Mouse (Mus musculus) lung, postnatal 0 days (tissue): Measurements from ENCODE around the gene BC052040. TPM values are rescaled to one million over a fixed set of nuclear protein-coding genes. Genes with fewer than 3 reads are reported as not detected.

ENCODE experiments used
- ATAC-seq: fragments of 200-750 bp; cut with Nextera tagmentation; 2 replicates; pipeline ENCODE4 v1.8.0; 2017; ENCODE audit warnings: moderate library complexity
- DNase-seq: peaks from one replicate; pipeline ENCODE4 v3.0.0-alpha.2; 2016; ENCODE audit warnings: low spot score
- H3K27ac ChIP-seq: fragments of 300-500 bp; sonication (generic); 2 replicates; pipeline ENCODE4 v1.5.1; 2014; ENCODE audit warnings: antibody characterized with exemption, mild to moderate bottlenecking, low read length, mixed read lengths
- H3K27me3 ChIP-seq: fragments of 300-500 bp; sonication (generic); replicated peaks from 2 replicates; pipeline ENCODE4 v1.6.1; 2014; ENCODE audit warnings: low read length, mixed read lengths; ENCODE audit not compliant: insufficient read depth
- H3K36me3 ChIP-seq: fragments of 300-500 bp; sonication (generic); 2 replicates; pipeline ENCODE4 v1.6.1; 2014; ENCODE audit warnings: low read length, mixed read lengths; ENCODE audit not compliant: insufficient read depth
- H3K4me1 ChIP-seq: fragments of 300-500 bp; sonication (generic); 2 replicates; pipeline ENCODE4 v1.6.1; 2014; ENCODE audit warnings: antibody characterized with exemption, low read depth, low read length, mixed read lengths; ENCODE audit not compliant: insufficient read depth
- H3K4me2 ChIP-seq: fragments of 300-500 bp; sonication (generic); replicated peaks from 2 replicates; pipeline ENCODE4 v1.6.1; 2014; ENCODE audit warnings: low read depth, mild to moderate bottlenecking, low read length, moderate library complexity, mixed read lengths
- H3K4me3 ChIP-seq: fragments of 300-500 bp; sonication (generic); 2 replicates; pipeline ENCODE4 v1.5.1; 2014; ENCODE audit warnings: low read depth, low read length
- H3K9ac ChIP-seq: fragments of 300-500 bp; sonication (generic); replicated peaks from 2 replicates; pipeline ENCODE4 v1.6.1; 2014; ENCODE audit warnings: low read depth, mild to moderate bottlenecking
- H3K9me3 ChIP-seq: fragments of 300-500 bp; sonication (generic); 2 replicates; pipeline ENCODE4 v1.6.1; 2016; ENCODE audit warnings: low read length, mixed read lengths
- CTCF ChIP-seq: IDR thresholded peaks from 2 replicates; pipeline ENCODE4 v1.5.1; 2016; ENCODE audit warnings: antibody characterized with exemption, mild to moderate bottlenecking
- EP300 ChIP-seq: IDR thresholded peaks from 2 replicates; pipeline ENCODE4 v1.6.1; 2016; ENCODE audit warnings: antibody characterized with exemption, mild to moderate bottlenecking, control low read depth
- WGBS: fragments of 180-500 bp; shearing (Covaris S2); extraction: QIAGEN DNeasy Blood & Tissue Kit; methylation state at CpG from one replicate; pipeline ENCODE4 v1.1.7; 2014; 5-methylcytosine and 5-hydroxymethylcytosine counted together
- polyA plus RNA-seq: library from polyadenylated mRNA; unstranded; fragments of >200 nt; fragmentation: Nextera tagmentation; extraction: Ambion mirVana; gene quantifications from 2 replicates; pipeline ENCODE4 v1.2.1, GENCODE M21; 2015

Gene BC052040
- polyA plus RNA-seq, 1 experiment from 2014 or later, result 1.6 TPM

DNA sequence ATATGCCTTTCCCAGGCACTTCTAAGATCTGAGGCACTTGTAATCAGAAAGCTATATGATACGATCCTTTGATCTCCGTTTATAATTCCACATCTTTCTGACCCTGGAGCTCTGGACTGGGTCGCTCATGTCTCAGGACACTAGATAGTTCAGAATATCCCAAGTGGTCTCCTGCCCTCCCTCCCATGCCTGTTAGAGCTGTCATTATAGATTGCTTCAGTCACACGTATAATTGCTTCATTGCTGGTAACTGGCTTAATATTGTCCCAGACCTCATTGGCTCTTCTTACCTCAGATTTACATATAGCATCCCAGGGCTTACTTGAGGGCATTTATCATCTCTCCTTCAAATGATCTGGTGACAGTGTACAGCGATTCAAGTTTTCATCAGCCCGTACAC is 149.0 kb downstream of the BC052040 start:
- TF ChIP-seq EP300, result no peak
- no peak for TF ChIP-seq CTCF
- H3K4me3 ChIP-seq, result no peak overlapping the region
- H3K9me3 ChIP-seq, result no peaks in the 10 kb centered on the region
- H3K27ac ChIP-seq, result no peak overlapping the region
- no peak overlapping the region for H3K4me2 ChIP-seq
- no peak for ATAC-seq
- H3K27me3 ChIP-seq, result no peaks in the 10 kb centered on the region
- no peak overlapping the region for H3K9ac ChIP-seq
- no peaks in the 10 kb centered on the region for H3K36me3 ChIP-seq
- 57% methylated on average over 6 of the region's 6 CpGs for WGBS
- DNase-seq, result no peak
- no peaks in the 10 kb centered on the region for H3K4me1 ChIP-seq

DNA sequence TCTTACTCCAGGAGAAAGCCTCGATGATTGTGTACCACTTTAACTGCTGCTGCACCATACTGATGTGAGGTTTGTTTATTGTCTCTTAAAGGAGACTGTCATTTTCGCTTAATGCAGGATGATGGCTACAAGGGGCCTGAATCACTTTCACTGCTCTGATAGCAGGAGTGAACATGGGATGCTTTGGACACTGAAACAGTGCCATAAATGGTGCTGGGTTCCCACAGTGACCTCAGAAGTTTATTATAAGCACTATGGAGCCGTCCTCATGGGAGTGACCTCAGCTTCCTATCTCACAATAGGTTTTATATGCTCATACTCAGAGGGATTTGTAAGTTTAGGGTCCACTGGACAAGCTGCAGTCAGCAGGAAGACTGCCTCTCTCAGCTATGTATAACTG is 149.7 kb downstream of the BC052040 start:
- DNase-seq (no peak), ATAC-seq (no peak)
- Histone ChIP-seq H3K36me3 (no peaks in the 10 kb centered on the region), H3K9me3 (no peaks in the 10 kb centered on the region), H3K4me3 (no peak overlapping the region), H3K9ac (no peak overlapping the region), H3K4me1 (no peaks in the 10 kb centered on the region), H3K4me2 (no peak overlapping the region), H3K27me3 (no peaks in the 10 kb centered on the region), H3K27ac (no peak overlapping the region)
- 48% methylated on average over 3 of the region's 3 CpGs for WGBS
- TF ChIP-seq CTCF (no peak), EP300 (no peak)

DNA sequence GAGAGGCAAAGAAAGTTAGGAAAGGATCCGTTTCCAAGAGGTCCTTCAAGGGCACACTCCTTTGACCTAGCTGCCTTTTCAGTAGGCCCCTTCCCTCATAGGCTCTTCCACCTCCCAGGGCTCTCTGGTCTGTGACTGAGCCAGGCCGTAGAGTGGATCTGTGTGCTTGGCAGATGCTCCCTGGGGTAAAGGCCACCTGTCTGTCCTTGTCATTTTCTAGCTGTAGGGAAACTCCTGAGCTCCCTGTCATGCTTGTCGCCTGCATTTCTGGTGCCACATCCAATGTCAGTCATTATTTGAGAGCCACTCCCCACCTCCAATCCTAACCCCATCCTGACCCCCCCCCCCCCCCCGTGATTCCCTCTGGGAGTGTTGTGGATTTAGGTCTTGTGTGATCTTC is 151.1 kb downstream of the BC052040 start:
- H3K27me3 ChIP-seq, result no peaks in the 10 kb centered on the region
- H3K36me3 ChIP-seq, result no peaks in the 10 kb centered on the region
- H3K9ac ChIP-seq, result no peak overlapping the region
- no peaks in the 10 kb centered on the region for H3K4me1 ChIP-seq
- H3K4me3 ChIP-seq, result no peak overlapping the region
- ATAC-seq, result no peak
- WGBS, result 82% methylated on average over 4 of the region's 4 CpGs
- H3K27ac ChIP-seq, result no peak overlapping the region
- H3K9me3 ChIP-seq, result no peaks in the 10 kb centered on the region
- no peak overlapping the region for H3K4me2 ChIP-seq
- DNase-seq, result no peak
- TF ChIP-seq CTCF, result no peak
- no peak for TF ChIP-seq EP300

DNA sequence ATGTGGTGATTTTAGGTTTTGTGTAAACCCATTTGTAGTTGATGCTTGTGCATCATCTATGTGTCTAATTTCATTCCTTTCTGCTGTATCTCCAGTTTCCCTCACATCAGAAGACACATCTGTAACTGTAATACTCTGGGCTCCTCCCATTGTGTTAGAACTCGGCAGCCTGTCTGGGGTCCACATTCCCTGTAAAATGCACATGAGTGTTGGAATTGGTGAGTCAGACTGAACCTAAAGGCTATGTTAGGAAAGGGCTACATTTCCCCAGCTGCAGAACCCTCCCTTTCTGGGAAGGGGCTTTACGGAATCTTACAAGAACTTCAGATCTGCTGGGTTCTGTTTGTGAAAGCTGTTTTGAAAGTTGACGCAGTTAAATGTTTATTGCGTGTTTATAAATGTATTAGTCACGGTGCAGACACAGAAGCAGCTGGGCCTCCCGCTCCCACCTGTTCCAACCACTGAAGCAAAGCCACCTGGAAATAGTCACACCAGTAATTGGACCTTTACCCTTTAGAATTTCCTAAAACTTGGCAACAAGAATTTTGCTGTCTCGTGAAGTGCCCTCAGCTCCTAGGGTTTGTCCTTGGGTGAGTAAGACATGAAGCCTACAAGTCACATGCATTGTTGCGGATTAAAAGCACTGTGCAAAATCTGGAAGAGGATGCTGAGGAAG is 151.6 kb downstream of the BC052040 start:
- H3K9ac ChIP-seq, result no peak overlapping the region
- DNase-seq (no peak), ATAC-seq (no peak)
- 80% methylated on average over 8 of the region's 8 CpGs for WGBS
- no peaks in the 10 kb centered on the region for H3K9me3 ChIP-seq
- H3K27me3 ChIP-seq, result no peaks in the 10 kb centered on the region
- no peak overlapping the region for H3K27ac ChIP-seq
- no peaks in the 10 kb centered on the region for H3K4me1 ChIP-seq
- no peak for TF ChIP-seq CTCF
- TF ChIP-seq EP300, result no peak
- no peaks in the 10 kb centered on the region for H3K36me3 ChIP-seq
- H3K4me2 ChIP-seq, result no peak overlapping the region
- H3K4me3 ChIP-seq, result no peak overlapping the region

DNA sequence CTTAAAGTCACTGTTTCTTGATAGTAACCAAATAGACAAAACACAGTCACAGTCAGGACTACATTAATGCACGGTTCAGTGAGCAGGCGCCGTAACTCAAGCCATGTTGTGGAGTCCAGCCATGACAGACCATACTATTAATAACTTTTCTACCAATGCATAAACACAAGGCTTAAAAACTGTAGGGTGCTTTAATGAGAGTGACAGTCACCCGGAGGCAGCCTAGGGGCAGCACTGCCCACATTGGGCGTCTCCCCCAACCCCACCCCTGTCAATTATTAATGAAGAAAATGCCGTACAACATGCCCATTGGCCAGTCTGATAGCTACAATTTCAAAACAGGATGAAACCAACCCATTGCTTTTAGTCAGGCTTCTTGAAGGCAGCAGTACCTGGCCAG is 153.3 kb downstream of the BC052040 start:
- H3K9me3 ChIP-seq, result no peaks in the 10 kb centered on the region
- no peaks in the 10 kb centered on the region for H3K4me1 ChIP-seq
- 89% methylated on average over 6 of the region's 6 CpGs for WGBS
- DNase-seq (no peak), ATAC-seq (no peak)
- H3K27ac ChIP-seq, result no peak overlapping the region
- no peak overlapping the region for H3K4me2 ChIP-seq
- no peak overlapping the region for H3K9ac ChIP-seq
- no peaks in the 10 kb centered on the region for H3K36me3 ChIP-seq
- no peak overlapping the region for H3K4me3 ChIP-seq
- H3K27me3 ChIP-seq, result no peaks in the 10 kb centered on the region
- TF ChIP-seq CTCF (no peak), EP300 (no peak)

DNA sequence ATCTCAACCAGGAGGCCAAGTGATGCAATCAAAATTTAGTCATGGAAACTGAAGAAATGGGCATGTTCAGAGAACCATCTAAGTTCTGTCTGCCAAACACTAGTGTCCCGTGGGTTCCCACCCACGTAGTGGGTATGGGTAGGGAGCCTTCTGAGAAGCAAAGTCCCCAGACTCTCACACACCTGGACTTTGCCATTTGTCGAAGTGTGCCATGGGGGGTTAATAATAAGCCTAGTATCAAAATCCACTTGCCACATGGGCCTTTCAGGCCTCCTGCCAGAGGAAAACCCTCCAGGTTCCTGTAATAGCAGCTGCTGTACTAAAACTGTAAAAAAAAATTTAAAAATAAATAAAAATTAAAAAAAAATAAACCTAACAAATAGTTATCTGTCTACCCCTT is 154.9 kb downstream of the BC052040 start:
- Histone ChIP-seq H3K27me3 (no peaks in the 10 kb centered on the region), H3K27ac (no peak overlapping the region), H3K36me3 (no peaks in the 10 kb centered on the region), H3K4me3 (no peak overlapping the region), H3K9ac (no peak overlapping the region), H3K4me1 (no peaks in the 10 kb centered on the region), H3K4me2 (no peak overlapping the region), H3K9me3 (no peaks in the 10 kb centered on the region)
- WGBS, result 87% methylated on average over 3 of the region's 3 CpGs
- no peak for DNase-seq
- ATAC-seq, result no peak
- TF ChIP-seq EP300, result no peak
- TF ChIP-seq CTCF, result no peak

DNA sequence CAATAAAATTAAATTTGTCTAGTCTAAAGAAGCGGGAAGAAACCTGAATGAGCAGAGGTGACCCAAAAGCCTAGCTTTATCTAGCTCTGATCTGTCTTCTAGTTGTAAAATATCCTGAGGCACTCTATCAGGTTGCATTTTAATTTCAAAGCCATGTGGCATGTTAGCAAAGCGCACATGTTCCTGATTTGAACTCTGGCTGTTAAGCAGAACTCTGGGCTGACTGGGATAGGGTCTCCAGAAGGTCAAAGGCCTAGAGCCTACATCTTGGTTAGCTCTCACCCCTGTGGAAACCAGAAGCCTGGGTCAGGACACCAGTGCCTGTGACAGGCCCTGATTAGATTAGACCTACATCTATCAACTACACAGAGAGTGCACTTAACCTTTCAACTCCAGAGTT is 156.4 kb downstream of the BC052040 start:
- Histone ChIP-seq H3K4me3 (no peak overlapping the region), H3K9me3 (no peaks in the 10 kb centered on the region), H3K27me3 (no peaks in the 10 kb centered on the region), H3K9ac (no peak overlapping the region), H3K4me2 (no peak overlapping the region), H3K36me3 (no peaks in the 10 kb centered on the region), H3K27ac (no peak overlapping the region), H3K4me1 (no peaks in the 10 kb centered on the region)
- TF ChIP-seq EP300 (no peak), CTCF (no peak)
- no peak for ATAC-seq
- 80% methylated on average over 2 of the region's 2 CpGs for WGBS
- no peak for DNase-seq
